Mouse (Mus musculus): Measurements from ENCODE around the gene Rps11.
A peak's percentile ranks its signal among the peaks of the same experiment; 100 is the strongest.
"Not testable (repeated sequence)": the region's sequence is repeated elsewhere in the genome, so short reads cannot be mapped to it uniquely, and the experiment has no call there.

The Rps11 gene

GRCm38 (mm10) chr7:45133446-45134159 lies 9.4 kb upstream of the Rps11 start:
- DNase-seq (ENCODE audit: low spot score in 2 of 2), result no peak

- no peak for DNase-seq (ENCODE audit: low spot score in 2 of 2)
Observed at GRCm38 (mm10) chr7:45131850-45132249, 7.6 kb upstream of the Rps11 start.

- DNase-seq (ENCODE audit: low spot score in 2 of 2), result no peak
Observed at GRCm38 (mm10) chr7:45129776-45130512, 5.7 kb upstream of the Rps11 start.

- DNase-seq (ENCODE audit: low spot score in 2 of 2), result no peak
Observed at GRCm38 (mm10) chr7:45129318-45129717, 5.1 kb upstream of the Rps11 start.

- peak; percentile 99 to 100 for DNase-seq (ENCODE audit: low spot score in 2 of 2)
Observed at GRCm38 (mm10) chr7:45128624-45129246, 4.5 kb upstream of the Rps11 start, which contains the start of gene Rpl13a. TSS of gene Rpl13a (minus strand) at chr7:45128761.

- DNase-seq (ENCODE audit: low spot score in 2 of 2), result no peak
Observed at GRCm38 (mm10) chr7:45127700-45128224, 3.5 kb upstream of the Rps11 start.

GRCm38 (mm10) chr7:45126844-45127699 lies 2.8 kb upstream of the Rps11 start:
- no peak for DNase-seq (ENCODE audit: low spot score in 2 of 2)

GRCm38 (mm10) chr7:45126147-45126843 lies 2.1 kb upstream of the Rps11 start:
- DNase-seq (ENCODE audit: low spot score in 2 of 2), result no peak

- DNase-seq (ENCODE audit: low spot score in 2 of 2), result not testable (repeated sequence)
Observed at GRCm38 (mm10) chr7:45125649-45126048, 1.4 kb upstream of the Rps11 start.

- DNase-seq (ENCODE audit: low spot score in 2 of 2), result no peak
Observed at GRCm38 (mm10) chr7:45125144-45125600, 933 bp upstream of the Rps11 start.

- DNase-seq (ENCODE audit: low spot score in 2 of 2), result no peak
Observed at GRCm38 (mm10) chr7:45123186-45123570, 1.1 kb downstream of the Rps11 start.

- no peak for DNase-seq (ENCODE audit: low spot score in 2 of 2)
Observed at GRCm38 (mm10) chr7:45122561-45123185, 1.6 kb downstream of the Rps11 start.

- DNase-seq (ENCODE audit: low spot score in 2 of 2), result no peak
Observed at GRCm38 (mm10) chr7:45121966-45122365, 2.3 kb downstream of the Rps11 start.

GRCm38 (mm10) chr7:45121404-45121803 lies 2.8 kb downstream of the Rps11 start:
- DNase-seq (ENCODE audit: low spot score in 2 of 2), result no peak

GRCm38 (mm10) chr7:45119780-45120709 lies 4.2 kb downstream of the Rps11 start:
- no peak for DNase-seq (ENCODE audit: low spot score in 2 of 2)

GRCm38 (mm10) chr7:45118336-45118735 lies 5.9 kb downstream of the Rps11 start:
- DNase-seq (ENCODE audit: low spot score in 2 of 2), result no peak

- no peak for DNase-seq (ENCODE audit: low spot score in 2 of 2)
Observed at GRCm38 (mm10) chr7:45117566-45117965, 6.7 kb downstream of the Rps11 start.

- DNase-seq (ENCODE audit: low spot score in 2 of 2), result no peak
Observed at GRCm38 (mm10) chr7:45113476-45113875, 10.8 kb downstream of the Rps11 start.

- DNase-seq (ENCODE audit: low spot score in 2 of 2), result no peak
Observed at GRCm38 (mm10) chr7:45112529-45112928, 11.7 kb downstream of the Rps11 start.

All from left cerebral cortex, adult 9 months (tissue).